Mouse (Mus musculus): ENCODE results near the gene Rab36.

The Rab36 gene

DNA sequence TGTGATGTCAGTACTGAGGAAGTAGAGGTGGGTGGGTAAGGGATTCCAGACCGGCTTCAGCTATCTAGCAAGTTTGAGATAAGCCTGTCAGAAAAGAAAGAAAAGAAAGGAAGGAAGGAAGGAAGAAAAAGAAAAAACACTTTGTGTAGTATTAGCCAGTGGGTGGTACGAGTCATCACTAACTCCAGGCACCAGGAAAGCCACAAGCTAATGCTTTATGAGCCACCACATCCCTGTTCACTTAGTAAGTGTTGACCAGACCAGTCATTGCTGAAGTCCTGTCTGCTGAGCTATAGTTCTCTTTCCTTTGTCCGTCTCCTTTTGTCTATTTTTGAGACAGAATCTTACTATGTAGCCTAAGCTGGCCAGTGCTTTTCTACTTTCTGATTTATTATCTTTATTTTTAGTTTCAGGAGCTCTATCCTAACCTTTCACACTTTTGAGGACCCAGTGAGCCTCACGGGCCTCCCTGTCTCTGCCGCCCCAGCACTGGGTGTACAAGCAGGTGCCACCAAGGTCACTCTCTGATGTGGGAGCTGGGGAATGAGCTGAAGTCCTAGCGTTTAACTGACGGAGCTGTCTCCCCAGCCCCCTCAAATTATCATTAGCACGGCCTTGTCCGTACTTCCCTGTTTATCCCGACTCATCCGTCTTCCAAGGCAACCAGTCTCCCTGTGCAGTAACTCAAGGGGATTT is 33.6 kb downstream of the Rab36 start:
- no peak for DNase-seq (ENCODE audit: low spot score)

DNA sequence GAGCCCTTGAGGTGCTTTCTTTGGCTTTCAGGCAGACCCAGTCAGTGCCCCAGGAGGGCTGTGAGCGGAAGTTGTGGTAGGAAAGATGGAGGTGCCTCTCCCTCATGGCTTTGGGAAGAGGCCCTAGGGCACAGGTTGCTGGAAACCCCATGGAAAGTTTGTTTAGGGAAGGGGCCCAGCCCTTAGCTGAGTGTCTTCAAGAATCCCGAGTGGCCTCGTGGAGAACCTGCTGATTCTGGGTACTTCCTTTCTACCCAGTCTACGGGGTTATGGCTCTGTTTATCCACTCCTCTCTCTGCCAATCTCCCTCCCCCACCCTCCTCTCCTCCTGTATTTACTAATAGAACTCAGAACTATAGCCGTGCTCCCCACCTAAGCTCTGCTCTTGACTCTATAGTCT is 38.8 kb downstream of the Rab36 start:
- no peak for DNase-seq (ENCODE audit: low spot score)

DNA sequence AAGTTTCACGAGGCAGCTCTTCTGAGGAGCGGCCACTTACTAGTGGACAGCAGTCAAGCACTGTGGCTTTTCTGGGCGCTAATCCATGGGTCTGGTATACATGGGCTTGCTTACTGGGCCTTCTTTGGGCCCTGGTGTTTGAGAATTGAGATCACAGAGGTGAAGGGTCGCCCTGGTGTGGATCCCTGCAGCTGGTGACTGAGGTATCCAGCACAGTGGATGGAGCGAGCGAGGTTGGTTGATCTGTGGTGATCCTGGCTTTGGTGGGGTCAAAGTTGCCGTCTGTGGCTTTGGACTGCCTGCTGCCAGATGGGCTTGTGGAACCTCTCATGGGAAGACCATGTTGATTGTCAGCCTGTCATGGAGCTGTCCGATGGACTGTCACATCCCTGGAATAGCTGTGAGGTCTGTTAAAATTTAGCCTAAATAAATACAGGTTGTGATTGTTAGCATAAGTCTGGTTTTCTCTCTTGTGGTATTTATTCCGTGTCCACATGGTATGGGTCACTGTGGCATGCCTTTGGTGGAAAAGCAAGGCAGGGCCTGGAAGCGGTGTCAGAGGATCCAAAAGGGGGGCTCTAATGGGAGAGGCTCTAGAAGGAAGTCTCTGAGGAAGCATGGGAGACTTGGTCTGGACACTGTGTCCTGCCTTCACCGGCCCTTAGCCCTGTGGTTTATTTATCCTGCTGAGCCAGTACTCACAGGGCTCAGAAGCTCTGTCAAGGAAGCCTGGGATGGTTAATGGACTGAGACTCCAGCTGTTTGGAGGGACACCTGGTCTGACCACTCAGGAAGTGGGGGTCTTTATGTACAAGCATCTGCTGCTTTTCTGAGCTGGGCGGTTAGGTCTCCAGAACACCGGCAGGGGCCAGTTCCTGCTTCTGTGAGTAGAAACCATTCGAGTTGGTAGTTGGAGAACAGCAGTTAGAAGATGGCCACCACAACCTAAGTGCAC is 41.6 kb downstream of the Rab36 start:
- no peak for DNase-seq (ENCODE audit: low spot score)

DNA sequence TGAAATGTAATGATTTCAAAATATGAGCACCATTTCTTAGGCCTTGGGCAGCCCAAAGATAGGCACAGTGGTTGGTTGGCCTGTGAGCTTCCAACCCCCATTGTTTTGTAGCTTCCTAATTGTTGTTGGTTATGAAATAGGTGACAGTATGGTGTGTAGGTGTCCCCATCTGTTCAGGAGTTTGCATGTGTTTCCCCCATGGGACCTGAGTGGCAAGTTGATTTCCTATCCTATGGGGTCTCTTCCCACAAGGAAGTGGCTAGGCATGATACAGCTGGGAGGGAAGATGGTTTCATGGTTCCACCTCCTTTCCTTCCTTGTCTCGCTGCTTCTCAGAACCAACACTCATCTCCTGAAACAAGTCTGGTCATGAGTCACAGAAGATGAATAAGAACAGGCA is 48.5 kb downstream of the Rab36 start:
- DNase-seq (ENCODE audit: low spot score), result no peak

DNA sequence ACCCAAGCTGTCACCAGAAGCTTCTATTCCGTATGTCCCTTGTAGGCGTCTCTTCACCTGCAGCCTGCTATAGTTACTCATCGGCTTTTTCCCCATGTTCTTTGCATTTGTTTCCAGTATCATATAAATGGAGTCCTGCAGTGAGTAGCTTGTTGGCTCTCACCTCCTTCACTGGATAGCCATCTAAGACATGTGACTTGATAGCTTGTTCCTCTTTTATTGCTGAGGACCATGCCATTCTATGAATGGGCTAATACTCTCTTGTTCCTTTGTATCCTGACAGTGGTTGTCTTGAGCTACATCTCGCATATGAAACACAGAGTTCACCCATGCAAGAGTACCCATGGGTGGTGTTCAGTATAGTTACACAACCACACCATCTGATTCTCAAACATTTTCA is 51.6 kb downstream of the Rab36 start:
- DNase-seq (ENCODE audit: low spot score), result no peak

DNA sequence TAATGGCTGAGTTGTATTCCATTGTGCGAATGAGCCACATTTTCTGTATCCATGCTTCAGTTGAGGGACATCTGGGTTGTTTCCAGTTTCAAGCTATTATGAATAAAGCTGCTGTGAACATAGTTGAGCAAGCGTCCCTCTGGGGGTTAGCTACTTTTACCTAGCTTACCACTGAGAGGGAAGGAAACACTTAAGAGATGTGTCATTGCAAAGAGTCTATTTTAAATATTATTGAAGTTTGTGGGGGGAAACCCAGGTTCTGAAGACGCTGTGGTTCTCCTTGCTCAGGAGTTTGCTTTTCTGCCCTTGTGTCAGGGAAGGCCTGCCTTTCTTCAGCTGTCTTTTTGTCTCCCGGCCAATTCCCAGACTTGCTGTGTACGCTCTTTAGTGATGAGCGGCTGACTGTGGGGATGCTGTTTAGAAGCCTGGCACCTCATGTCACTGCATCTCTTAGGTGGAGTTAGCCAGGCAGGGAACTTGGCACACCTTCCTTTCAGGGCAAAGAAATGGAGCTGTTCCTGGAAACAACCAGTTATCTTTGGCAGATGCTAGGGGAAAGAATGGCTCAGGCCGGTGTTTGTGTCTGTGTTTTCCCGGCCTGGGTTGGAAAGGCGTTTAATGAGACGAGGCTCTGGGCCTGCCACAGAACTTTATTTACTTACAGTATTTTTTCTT is 54.8 kb downstream of the Rab36 start:
- DNase-seq (ENCODE audit: low spot score), result no peak

DNA sequence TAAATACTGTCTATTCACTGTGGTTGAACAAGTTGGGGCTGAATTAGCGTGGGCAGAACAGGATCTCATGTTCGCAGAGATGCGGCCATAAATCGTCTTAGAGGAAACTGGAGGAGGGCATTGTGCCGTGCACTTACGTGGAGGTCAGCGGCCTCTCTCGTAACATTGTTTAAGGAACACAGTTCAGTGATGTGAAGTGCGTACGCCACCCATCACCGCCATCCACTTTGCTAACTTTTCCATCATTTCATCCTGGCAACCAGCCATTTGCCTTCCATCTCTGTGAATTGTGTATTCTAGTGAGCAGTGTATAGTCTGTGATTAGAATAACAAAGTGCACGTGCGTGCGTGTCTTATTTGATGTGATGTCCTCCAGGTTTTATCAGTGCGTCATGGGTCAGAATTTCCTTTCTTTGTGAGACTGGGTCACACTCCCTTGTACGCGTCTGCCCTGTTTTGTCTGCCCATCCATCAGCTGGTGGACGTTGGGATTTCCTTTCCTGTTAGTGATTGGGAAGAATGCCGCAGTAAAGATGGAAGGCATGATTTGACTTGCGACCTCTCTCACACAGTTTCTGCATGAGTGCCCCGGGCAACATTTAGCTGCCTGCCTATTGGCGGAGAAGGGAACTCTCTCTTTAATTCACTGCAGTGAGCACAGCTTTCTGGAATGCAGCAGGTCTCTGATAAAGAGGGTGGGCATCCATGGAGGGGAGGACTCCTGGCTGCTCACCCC is 56.6 kb downstream of the Rab36 start:
- peak; percentile 53 for DNase-seq (ENCODE audit: low spot score)

DNA sequence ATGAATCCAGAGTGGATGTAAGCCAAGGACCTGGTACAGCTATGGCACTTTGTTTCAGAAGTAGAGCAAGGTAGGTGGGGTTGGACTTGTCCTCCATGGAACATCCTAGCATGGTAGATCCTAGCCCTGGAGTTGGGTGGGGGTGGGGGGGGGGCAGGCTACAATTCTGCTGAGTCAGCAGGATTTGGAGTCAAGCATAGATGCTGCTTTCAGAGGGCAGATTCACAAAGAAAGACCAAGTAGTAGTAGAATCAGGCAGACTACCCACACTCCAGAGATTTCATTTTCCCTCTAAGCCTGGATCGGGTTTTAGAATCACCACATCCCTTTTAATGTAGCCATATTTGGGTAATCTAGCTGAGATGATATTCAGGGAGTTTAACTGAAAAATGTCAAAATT is 57.5 kb downstream of the Rab36 start:
- DNase-seq (ENCODE audit: low spot score), result no peak

DNA sequence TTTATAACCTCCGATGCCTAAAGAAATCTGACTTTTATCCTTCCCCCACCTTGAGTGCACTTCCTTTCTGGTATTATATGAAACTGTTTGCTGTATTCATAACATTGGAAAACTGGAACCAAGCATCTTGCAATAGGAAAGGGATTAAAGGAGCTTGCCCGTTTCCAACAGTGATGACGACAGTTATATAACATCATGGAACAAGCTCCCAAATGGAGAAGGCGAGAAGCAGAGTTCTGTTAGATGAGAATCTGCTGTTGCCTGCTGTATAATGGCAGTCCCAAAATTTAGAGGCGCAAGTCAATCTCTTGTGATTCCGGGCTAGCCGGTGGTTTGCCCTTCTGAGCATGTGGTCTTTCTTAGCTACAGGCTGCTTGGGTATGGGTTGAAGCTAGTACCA is 58.4 kb downstream of the Rab36 start:
- no peak for DNase-seq (ENCODE audit: low spot score)

DNA sequence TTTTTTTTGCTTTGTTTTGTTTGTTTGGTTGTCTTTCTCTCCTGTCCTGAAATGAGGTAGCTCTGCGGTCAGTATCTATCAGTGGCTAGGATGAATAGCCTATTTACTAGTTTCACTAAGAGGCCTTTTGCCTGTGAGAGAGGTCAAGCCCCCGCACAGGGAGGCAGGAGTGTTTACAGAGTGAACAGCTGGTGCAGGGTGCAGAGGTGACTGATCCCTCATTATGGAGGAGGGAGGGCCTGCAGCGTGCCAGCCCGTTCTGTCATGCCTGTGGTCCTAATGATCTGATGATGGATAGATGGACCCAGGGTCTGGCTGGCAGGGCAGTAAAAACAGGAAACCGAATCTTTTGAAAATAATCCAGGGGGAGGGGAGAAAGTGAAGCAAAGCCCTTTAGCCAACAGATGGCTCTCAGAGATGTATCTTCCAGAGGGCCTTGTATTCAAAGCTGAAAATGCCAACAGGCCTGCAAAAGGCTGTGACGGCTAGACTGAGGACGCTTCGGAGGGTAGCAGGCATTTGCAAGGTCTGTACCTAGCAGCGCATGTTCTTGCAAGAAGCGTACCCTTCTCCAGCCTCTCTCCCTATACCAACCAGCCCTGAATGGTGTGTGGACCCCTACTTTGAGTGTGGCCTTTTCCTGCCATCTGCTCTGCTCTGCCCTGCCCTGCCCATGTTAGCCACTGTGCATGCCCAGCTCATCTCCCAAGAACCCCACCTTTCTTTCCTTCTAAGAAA is 61.8 kb downstream of the Rab36 start:
- peak; percentile 71 for DNase-seq (ENCODE audit: low spot score)

DNA sequence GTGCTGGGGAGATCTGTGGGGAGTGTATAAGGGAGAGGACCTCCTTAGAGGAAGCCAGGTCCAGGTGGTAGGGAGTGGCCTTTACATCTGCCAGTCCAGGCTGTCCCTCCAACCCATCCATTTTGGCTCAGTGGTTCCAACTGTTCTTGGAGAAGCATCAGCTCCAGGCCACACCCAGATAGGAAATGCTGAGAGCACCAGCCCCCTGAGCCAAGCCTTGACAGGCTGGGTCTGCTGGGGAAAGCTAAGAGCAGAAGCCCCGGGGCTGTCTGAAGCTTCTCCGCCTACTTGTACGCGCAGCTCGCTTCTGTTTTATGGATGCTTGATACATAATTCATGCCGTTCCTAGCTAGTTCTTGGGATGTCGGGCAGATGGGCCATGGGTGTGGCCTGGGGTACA is 63.4 kb downstream of the Rab36 start:
- no peak for DNase-seq (ENCODE audit: low spot score)

DNA sequence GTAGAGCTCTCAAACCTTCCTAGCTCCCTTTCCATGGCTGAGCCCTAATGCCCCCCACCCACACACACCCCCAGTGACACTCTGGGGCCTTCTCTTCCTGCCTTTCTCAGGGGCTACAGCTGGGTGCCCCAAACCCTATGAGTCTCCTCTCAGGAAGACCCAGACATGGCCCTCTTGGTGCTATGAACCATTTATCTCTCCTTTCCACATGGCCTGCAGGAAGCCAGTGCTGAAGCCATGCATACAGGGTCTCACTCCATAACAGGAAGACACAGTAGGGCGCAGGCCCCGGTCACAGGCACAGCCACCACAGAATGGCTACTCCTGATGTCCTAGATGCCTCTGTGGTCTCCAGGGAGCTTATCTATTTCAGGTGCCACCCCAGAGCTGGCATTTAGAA is 66.6 kb downstream of the Rab36 start:
- DNase-seq (ENCODE audit: low spot score), result no peak
